Mouse (Mus musculus) liver, adult 2 months (tissue): ENCODE measurements around the gene Litaf. TPM values are rescaled to one million over a fixed set of nuclear protein-coding genes. Genes with fewer than 3 reads are reported as not detected.

ENCODE experiments used
- DNase-seq: peaks from one replicate; pipeline ENCODE4 v3.0.0-alpha.2; 2011; ENCODE audit warnings: low read depth, low spot score; ENCODE audit errors: extremely low read depth
- H3K27ac ChIP-seq: fragments of 200-500 bp; replicated peaks from 2 replicates; pipeline ENCODE4 v1.5.1; 2012; ENCODE audit warnings: low read depth, mild to moderate bottlenecking, control low read depth, inconsistent platforms, low read length; ENCODE audit not compliant: insufficient read depth
- H3K27me3 ChIP-seq: fragments of 200-500 bp; 2 replicates; pipeline ENCODE4 v1.6.1; 2012; ENCODE audit warnings: mild to moderate bottlenecking, moderate library complexity, low read length, inconsistent platforms; ENCODE audit not compliant: control insufficient read depth, insufficient read depth
- H3K36me3 ChIP-seq: fragments of 200-500 bp; 2 replicates; pipeline ENCODE4 v1.6.1; 2012; ENCODE audit warnings: low read length, inconsistent platforms; ENCODE audit not compliant: control insufficient read depth, insufficient read depth
- H3K4me1 ChIP-seq: fragments of 200-500 bp; 2 replicates; pipeline ENCODE4 v1.6.1; 2011; ENCODE audit warnings: low read length; ENCODE audit not compliant: control insufficient read depth, insufficient read depth
- H3K4me3 ChIP-seq: fragments of 200-500 bp; 2 replicates; pipeline ENCODE4 v1.5.1; 2011; ENCODE audit warnings: low read depth, mild to moderate bottlenecking, control low read depth, low read length, moderate library complexity; ENCODE audit not compliant: insufficient read depth
- H3K79me2 ChIP-seq: fragments of 200-500 bp; 2 replicates; pipeline ENCODE4 v1.6.1; 2012; ENCODE audit warnings: inconsistent platforms, mild to moderate bottlenecking, low read length, moderate library complexity; ENCODE audit not compliant: control insufficient read depth, insufficient read depth
- H3K9ac ChIP-seq: fragments of 200-500 bp; 2 replicates; pipeline ENCODE4 v1.6.1; 2012; ENCODE audit warnings: low read depth, mild to moderate bottlenecking, control low read depth, inconsistent platforms, low read length
- CTCF ChIP-seq: fragments of 200-500 bp; IDR thresholded peaks from 2 replicates; pipeline ENCODE4 v1.5.1; 2011; ENCODE audit warnings: low read depth, low read length, control low read depth
- POLR2A ChIP-seq: fragments of 200-500 bp; IDR thresholded peaks from 2 replicates; pipeline ENCODE4 v1.6.1; 2011; ENCODE audit warnings: low read length, control low read depth; ENCODE audit not compliant: insufficient read depth; ENCODE audit errors: extremely low read depth
- WGBS: fragments of 180-500 bp; shearing (Covaris S2); methylation state at CpG from one replicate; pipeline ENCODE4 v1.1.7; 2018; 5-methylcytosine and 5-hydroxymethylcytosine counted together
- polyA plus RNA-seq: library from polyadenylated mRNA; depleted of rRNA; stranded (reverse); fragments of >200 nt; gene quantifications from 2 replicates; pipeline ENCODE4 v1.2.3, GENCODE M21; 2012
- total RNA-seq: library from RNA; depleted of rRNA; stranded (reverse); fragments of >200 nt; gene quantifications from 2 replicates; pipeline ENCODE4 v1.2.3, GENCODE M21; 2014

Litaf gene
- total and polyA plus RNA-seq, 2 experiments, result 27.4 to 161 TPM

GRCm38 (mm10) chr16:10969342-10969741, 96.6 kb downstream of the Litaf start:
- H3K36me3 ChIP-seq, result peaks cover 4% of the 10 kb centered on the region; the same call in 1 of the 2 replicates
- 69% methylated on average over 5 of the region's 5 CpGs for WGBS
- no peak for TF ChIP-seq CTCF
- no peak for TF ChIP-seq POLR2A
- H3K4me3 ChIP-seq, result no peak overlapping the region
- H3K27me3 ChIP-seq, result no peaks in the 10 kb centered on the region
- H3K9ac ChIP-seq, result no peak overlapping the region
- H3K27ac ChIP-seq, result no peak overlapping the region
- H3K4me1 ChIP-seq, result peaks cover 61% of the 10 kb centered on the region
- H3K79me2 ChIP-seq, result peaks cover 27% of the 10 kb centered on the region; the same call in 1 of the 2 replicates
- DNase-seq, result no peak

GRCm38 (mm10) chr16:10968299-10968698, 97.7 kb downstream of the Litaf start:
- Histone ChIP-seq H3K9ac (no peak overlapping the region), H3K36me3 (peaks cover 9% of the 10 kb centered on the region), H3K4me1 (peaks cover 58% of the 10 kb centered on the region), H3K27ac (peak overlapping the region; percentile 49), H3K27me3 (no peaks in the 10 kb centered on the region), H3K79me2 (peaks cover 27% of the 10 kb centered on the region; the same call in 1 of the 2 replicates), H3K4me3 (no peak overlapping the region)
- 21% methylated on average over 4 of the region's 4 CpGs for WGBS
- DNase-seq, result peak; percentile 66
- TF ChIP-seq CTCF, result no peak
- no peak for TF ChIP-seq POLR2A

GRCm38 (mm10) chr16:10967756-10968155, 98.2 kb downstream of the Litaf start:
- H3K79me2 ChIP-seq, result peaks cover 23% of the 10 kb centered on the region; the same call in 1 of the 2 replicates
- peaks cover 14% of the 10 kb centered on the region for H3K36me3 ChIP-seq
- H3K4me1 ChIP-seq, result peaks cover 54% of the 10 kb centered on the region
- H3K4me3 ChIP-seq, result no peak overlapping the region
- no peak overlapping the region for H3K9ac ChIP-seq
- H3K27ac ChIP-seq, result no peak overlapping the region; the same call in 1 of the 2 replicates
- no peak for TF ChIP-seq POLR2A
- 60% methylated on average over 7 of the region's 7 CpGs for WGBS
- H3K27me3 ChIP-seq, result no peaks in the 10 kb centered on the region
- no peak for DNase-seq

DNA sequence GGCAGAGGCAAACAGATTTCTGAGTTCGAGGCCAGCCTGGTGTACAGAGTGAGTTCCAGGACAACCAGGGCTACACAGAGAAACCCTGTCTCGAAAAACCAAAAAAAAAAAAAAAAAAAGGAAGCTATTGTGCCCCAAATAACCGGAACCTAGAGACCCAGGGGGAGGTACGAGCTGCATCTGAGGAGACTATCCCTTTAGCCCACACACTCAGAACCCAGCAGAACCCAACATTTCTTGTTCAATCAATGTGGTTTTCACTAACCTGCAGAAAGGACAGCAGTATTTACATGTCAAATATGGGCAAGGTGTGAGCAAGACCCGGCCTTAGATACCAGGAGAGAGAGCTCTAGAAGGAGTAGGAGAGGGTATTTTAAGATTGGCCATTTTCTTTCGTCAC, 98.9 kb downstream of the Litaf start:
- H3K9ac ChIP-seq, result no peak overlapping the region
- H3K27ac ChIP-seq, result no peak overlapping the region

GRCm38 (mm10) chr16:10965034-10965433, 100.9 kb downstream of the Litaf start:
- no peak for TF ChIP-seq CTCF
- no peak for TF ChIP-seq POLR2A
- H3K27ac ChIP-seq, result no peak overlapping the region
- DNase-seq, result no peak
- peaks cover 13% of the 10 kb centered on the region; the same call in 1 of the 2 replicates for H3K79me2 ChIP-seq
- H3K4me1 ChIP-seq, result peaks cover 34% of the 10 kb centered on the region
- peaks cover 36% of the 10 kb centered on the region for H3K36me3 ChIP-seq
- H3K9ac ChIP-seq, result no peak overlapping the region
- WGBS, result 61% methylated on average over 2 of the region's 2 CpGs
- H3K27me3 ChIP-seq, result no peaks in the 10 kb centered on the region
- H3K4me3 ChIP-seq, result no peak overlapping the region

More for the DNA sequence above, 98.9 kb downstream of the Litaf start:
- Histone ChIP-seq H3K36me3 (peaks cover 19% of the 10 kb centered on the region), H3K27me3 (no peaks in the 10 kb centered on the region), H3K4me1 (peaks cover 50% of the 10 kb centered on the region), H3K79me2 (peaks cover 23% of the 10 kb centered on the region; the same call in 1 of the 2 replicates), H3K4me3 (no peak overlapping the region)
- no peak for DNase-seq
- TF ChIP-seq POLR2A (no peak), CTCF (no peak)
- 69% methylated on average over 6 of the region's 6 CpGs for whole genome bisulfite sequencing

DNA sequence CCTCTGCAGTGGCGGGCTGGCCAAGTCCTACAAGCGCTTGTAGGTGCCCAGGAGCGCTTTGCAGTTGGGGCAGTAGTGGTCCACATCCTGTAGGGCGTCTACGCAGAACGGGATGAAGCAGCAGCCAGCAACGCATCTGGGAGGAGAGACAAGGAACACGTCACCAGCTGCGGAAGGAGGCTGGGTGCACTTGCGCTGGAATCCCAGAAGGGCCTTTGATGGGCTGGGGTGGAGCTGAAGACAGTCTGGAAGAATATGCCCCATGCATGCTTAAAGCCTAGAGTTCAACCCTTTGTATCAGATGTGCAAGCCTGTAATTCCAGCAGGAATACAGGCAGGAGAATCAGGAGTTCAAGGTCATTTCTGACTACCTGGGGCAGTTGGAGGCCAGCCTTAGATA, 105.0 kb downstream of the Litaf start:
- H3K27me3 ChIP-seq, result no peaks in the 10 kb centered on the region
- TF ChIP-seq CTCF (no peak), POLR2A (no peak)
- H3K27ac ChIP-seq, result no peak overlapping the region
- no peak overlapping the region for H3K4me3 ChIP-seq
- no peak for DNase-seq
- H3K36me3 ChIP-seq, result peaks cover 47% of the 10 kb centered on the region
- no peak overlapping the region for H3K9ac ChIP-seq
- H3K79me2 ChIP-seq, result no peaks in the 10 kb centered on the region
- 93% methylated on average over 10 of the region's 10 CpGs for WGBS
- H3K4me1 ChIP-seq, result peaks cover 4% of the 10 kb centered on the region; the same call in 1 of the 2 replicates
